9 mouse cellular contexts compared by ENCODE assay signal in the genomic region with DNA sequence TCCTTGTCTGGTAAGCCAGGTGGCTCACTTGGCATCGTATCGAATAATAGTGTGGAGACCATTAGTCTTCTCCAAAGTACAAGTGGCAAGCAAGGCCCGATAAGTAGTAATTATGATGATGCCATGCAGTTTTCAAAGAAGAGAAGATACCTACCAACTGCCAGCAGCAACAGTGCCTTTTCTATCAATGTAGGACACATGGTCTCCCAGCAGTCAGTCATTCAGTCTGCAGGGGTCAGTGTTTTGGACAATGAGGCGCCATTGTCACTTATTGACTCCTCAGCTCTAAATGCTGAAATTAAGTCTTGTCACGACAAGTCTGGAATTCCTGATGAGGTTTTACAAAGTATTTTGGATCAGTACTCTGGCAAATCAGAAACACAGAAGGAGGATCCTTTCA. TPM values are rescaled to one million over a fixed set of nuclear protein-coding genes. Genes with fewer than 3 reads are reported as not detected.
DNase-seq lines count a peak whose midpoint lies in the region; ATAC-seq and TF ChIP-seq lines count a peak whose summit lies in the region.
"Had no signal": no experiment of that assay in that cellular context is flagged by ENCODE, and none has a peak within 500 bp of the region (broad histone marks: within the 10 kb centered on the region; RNA-seq: fewer than 3 reads in every experiment).

No protein-coding gene starts in this region.

- H3K27ac ChIP-seq in left cerebral cortex, adult 2 months, result peak overlapping the region; percentile 28; the same call in 1 of the 2 replicates
- H3K27ac ChIP-seq in cortical plate, adult 2 months (ENCODE audit: insufficient read depth, low read length), result no peak overlapping the region
- no peak overlapping the region for H3K27ac ChIP-seq in forebrain, embryonic 16.5 days (ENCODE audit: low read length)
- H3K27ac ChIP-seq in midbrain, embryonic 15.5 days, result no peak overlapping the region

- peaks cover 14% of the 10 kb centered on the region for H3K36me3 ChIP-seq in forebrain, embryonic 16.5 days (ENCODE audit: control insufficient read depth, insufficient read depth)
- H3K36me3 ChIP-seq in midbrain, embryonic 15.5 days (replicated peaks), result peaks cover 17% of the 10 kb centered on the region

- no peaks in the 10 kb centered on the region for H3K9me3 ChIP-seq in forebrain, embryonic 16.5 days (ENCODE audit: control insufficient read depth, low read length)
- no peaks in the 10 kb centered on the region for H3K9me3 ChIP-seq in midbrain, embryonic 15.5 days

- intact Hi-C loops in left cerebral cortex, adult 2 months (cut with DNase I), result loop anchor here (5.0 kb wide), 3 partner anchors 74 to 101 kb away; no protein-coding TSS in a partner anchor
- intact Hi-C loops in left cerebral cortex, postnatal 10 days (cut with DNase I), result loop anchor here (2.0 to 5.0 kb wide), 3 partner anchors 41 to 112 kb away; no protein-coding TSS in a partner anchor

- H3K9ac ChIP-seq in forebrain, embryonic 16.5 days (replicated peaks; ENCODE audit: low read depth, low read length), result no peak overlapping the region
- H3K9ac ChIP-seq in midbrain, embryonic 15.5 days, result no peak overlapping the region

- no peak for TF ChIP-seq POLR2A in cortical plate, adult 2 months (IDR thresholded peaks at IDR 0.05; ENCODE audit: extremely low read depth, insufficient read depth, low read length)

- TF ChIP-seq CTCF in left cerebral cortex, adult 2 months (IDR thresholded peaks at IDR 0.05), result no peak; the same call in none of the 2 replicates
- TF ChIP-seq CTCF in cortical plate, adult 2 months (IDR thresholded peaks at IDR 0.05; ENCODE audit: extremely low read depth, insufficient read depth, low read length), result no peak

- no peaks in the 10 kb centered on the region for H3K27me3 ChIP-seq in forebrain, embryonic 16.5 days (replicated peaks; ENCODE audit: control insufficient read depth, insufficient read depth, low read length)
- H3K27me3 ChIP-seq in midbrain, embryonic 15.5 days (replicated peaks), result no peaks in the 10 kb centered on the region

- H3K4me3 ChIP-seq in left cerebral cortex, adult 2 months, result peak overlapping the region; percentile 89
- peak overlapping the region; percentile 66 for H3K4me3 ChIP-seq in cortical plate, adult 2 months (ENCODE audit: insufficient read depth, low read length)
- H3K4me3 ChIP-seq in forebrain, embryonic 16.5 days (replicated peaks; ENCODE audit: low read length), result no peak overlapping the region; the same call in 1 of the 2 replicates
- H3K4me3 ChIP-seq in midbrain, embryonic 15.5 days, result peak overlapping the region; percentile 72; the same call in 1 of the 2 replicates

- H3K4me2 ChIP-seq in forebrain, embryonic 16.5 days (ENCODE audit: low read length), result peak overlapping the region; percentile 19
- H3K4me2 ChIP-seq in midbrain, embryonic 15.5 days, result peak overlapping the region; percentile 81; the same call in 1 of the 2 replicates

- DNase-seq in left cerebral cortex, adult 2 months (ENCODE audit: extremely low spot score in 1 of 2, low spot score in 2 of 2), result no peak
- no peak for DNase-seq in left cerebral cortex, postnatal 10 days (ENCODE audit: extremely low spot score in 1 of 2, low spot score in 2 of 2)
- DNase-seq in gastrocnemius, postnatal 10 days, result no peak
- DNase-seq in frontal cortex, postnatal 25 days (ENCODE audit: low spot score in 2 of 2), result no peak

- WGBS in forebrain, embryonic 16.5 days, result 85% methylated on average over 5 of the region's 5 CpGs
- WGBS in midbrain, embryonic 15.5 days, result 92% methylated on average over 5 of the region's 5 CpGs

- ATAC-seq in forebrain, embryonic 16.5 days, result no peak
- no peak for ATAC-seq in midbrain, embryonic 15.5 days (replicated peaks)
- ATAC-seq: activated CD4-positive, CD25-positive, alpha-beta regulatory T cell, adult 4 months; inflammation-experienced regulatory T-cells, adult 6 months had no signal

- peaks cover 14% of the 10 kb centered on the region; the same call in 1 of the 2 replicates for H3K4me1 ChIP-seq in cortical plate, adult 2 months (ENCODE audit: control insufficient read depth, insufficient read depth, low read length)
- peaks cover 32% of the 10 kb centered on the region for H3K4me1 ChIP-seq in forebrain, embryonic 16.5 days (replicated peaks; ENCODE audit: control insufficient read depth, insufficient read depth, low read length)
- H3K4me1 ChIP-seq in midbrain, embryonic 15.5 days, result peaks cover 38% of the 10 kb centered on the region

RNA-seq across cellular contexts. Expression of gene Zfp281, which starts 2.1 kb away (rescaled TPM):
- 10 to 100 TPM; 34.6 to 38.6 TPM for total RNA-seq in left cerebral cortex, adult 2 months (2021)
- 10 to 100 TPM; 33.8 to 34.6 TPM for total RNA-seq in left cerebral cortex, postnatal 10 days (2021)
- 12.9 and 13.4 TPM in 2 replicates for polyA plus RNA-seq in cortical plate, adult 2 months (2012; rRNA removed)
- 26.1 and 30.2 TPM in 2 replicates for polyA plus RNA-seq in forebrain, embryonic 16.5 days (2015; fragmentation: Nextera tagmentation; extraction: Ambion mirVana)
- polyA plus RNA-seq in midbrain, embryonic 15.5 days (2015; fragmentation: Nextera tagmentation; extraction: Ambion mirVana), result 23.9 TPM in 2 replicates
- total RNA-seq in gastrocnemius, postnatal 10 days (2021), result 10 to 100 TPM in 1 of 2 experiments, 1 to 10 TPM in 1; 8.7 to 10.3 TPM
